ENCODE assay signal across 8 mouse cellular contexts in the genomic region with DNA sequence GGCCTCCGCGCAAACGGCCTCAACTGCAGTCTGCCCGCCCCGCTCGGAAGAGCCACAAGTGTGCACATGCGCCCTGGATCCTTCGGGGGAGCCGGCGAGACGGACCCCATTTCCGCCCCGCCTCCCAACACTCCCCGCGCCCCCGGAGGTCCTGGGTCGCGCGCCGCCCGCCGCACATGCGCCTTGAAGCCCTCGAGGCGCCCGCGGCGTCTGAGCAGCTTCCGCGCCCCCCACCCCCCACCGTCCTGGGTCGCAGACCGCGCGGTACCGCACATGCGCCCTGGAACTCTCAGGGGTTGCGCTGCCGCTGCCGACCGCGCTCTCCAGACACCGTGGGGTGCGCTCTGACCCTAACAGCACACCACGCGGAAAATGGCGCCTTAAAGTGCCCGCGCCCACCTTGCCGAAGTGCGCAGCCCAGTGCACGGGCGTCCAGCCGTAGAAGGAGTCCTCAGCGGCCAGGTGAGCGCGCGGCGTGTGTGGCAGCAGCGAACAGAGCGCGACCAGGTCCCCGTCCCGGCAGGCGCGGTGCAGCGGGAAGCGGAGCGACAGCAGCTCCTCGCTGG. TPM values are rescaled to one million over a fixed set of nuclear protein-coding genes. Genes with fewer than 3 reads are reported as not detected.
DNase-seq lines count a peak whose midpoint lies in the region; ATAC-seq and TF ChIP-seq lines count a peak whose summit lies in the region.

No protein-coding gene starts in this region.

- peak overlapping the region; percentile 74 for H3K4me3 ChIP-seq in gastrocnemius, adult 2 months
- peak overlapping the region; percentile 83 for H3K4me3 ChIP-seq in hindbrain, postnatal 0 days (ENCODE audit: low read length)
- H3K4me3 ChIP-seq in megakaryocyte, embryonic 14.5 days (replicated peaks) = peak overlapping the region; percentile 99

- peak overlapping the region; percentile 94 for H3K27ac ChIP-seq in gastrocnemius, adult 2 months
- peak overlapping the region; percentile 96 for H3K27ac ChIP-seq in hindbrain, postnatal 0 days

- H3K9me3 ChIP-seq in hindbrain, postnatal 0 days (ENCODE audit: low read length) = no peaks in the 10 kb centered on the region
- no peaks in the 10 kb centered on the region for H3K9me3 ChIP-seq in megakaryocyte, embryonic 14.5 days

- no peaks in the 10 kb centered on the region for H3K27me3 ChIP-seq in hindbrain, postnatal 0 days (ENCODE audit: insufficient read depth, low read length)
- H3K27me3 ChIP-seq in megakaryocyte, embryonic 14.5 days (replicated peaks) = no peaks in the 10 kb centered on the region

- H3K9ac ChIP-seq in hindbrain, postnatal 0 days (replicated peaks; ENCODE audit: low read length) = peak overlapping the region; percentile 91

- peaks cover 6% of the 10 kb centered on the region for H3K4me1 ChIP-seq in hindbrain, postnatal 0 days (ENCODE audit: insufficient read depth, low read length)
- peaks cover 43% of the 10 kb centered on the region for H3K4me1 ChIP-seq in megakaryocyte, embryonic 14.5 days

- H3K36me3 ChIP-seq in hindbrain, postnatal 0 days (ENCODE audit: insufficient read depth, low read length) = peaks cover 11% of the 10 kb centered on the region
- peaks cover 30% of the 10 kb centered on the region for H3K36me3 ChIP-seq in megakaryocyte, embryonic 14.5 days (replicated peaks; ENCODE audit: low read length)

- ATAC-seq in hindbrain, postnatal 0 days = peak; percentile 86

- DNase-seq in adipocyte (ENCODE audit: low spot score) = peak; percentile 68
- peak; percentile 78 to 85 for DNase-seq in cerebellum, postnatal 4 days (ENCODE audit: low spot score in 2 of 2)
- peak; percentile 92 for DNase-seq in gastrocnemius, adult 2 months
- DNase-seq in hindbrain, postnatal 0 days (ENCODE audit: low spot score) = peak; percentile 97
- peak; percentile 65 to 81 for DNase-seq in left cerebral cortex, adult 9 months (ENCODE audit: low spot score in 2 of 2)
- DNase-seq in right cerebral cortex, postnatal 14 days = peak; percentile 86
- peak; percentile 79 for DNase-seq in urinary bladder, postnatal 25 days (ENCODE audit: low spot score)

- no peak for TF ChIP-seq CTCF in gastrocnemius, adult 2 months (IDR thresholded peaks at IDR 0.05)
- no peak for TF ChIP-seq CTCF in hindbrain, postnatal 0 days (IDR thresholded peaks at IDR 0.05; ENCODE audit: low read depth)

- WGBS in hindbrain, postnatal 0 days = under 1% methylated on average over 64 of the region's 70 CpGs

- intact Hi-C loops in gastrocnemius, adult 2 months (cut with DNase I) = loop anchor here (5.0 kb wide), 2 partner anchors 57 to 78 kb away; partner anchors contain the start of gene Ing1

- peak overlapping the region; percentile 95 for H3K4me2 ChIP-seq in hindbrain, postnatal 0 days (ENCODE audit: low read depth, low read length)

RNA-seq across cellular contexts. Expression of gene Ankrd10, which starts 0.5 kb away (rescaled TPM):
- 10 to 100 TPM; 15.3 to 16.0 TPM for total RNA-seq in gastrocnemius, adult 2 months (2021)
- 108 and 127 TPM in 2 replicates for total RNA-seq in hindbrain, postnatal 0 days (2014; rRNA removed)
- polyA plus RNA-seq in hindbrain, postnatal 0 days (2015; fragmentation: Nextera tagmentation; extraction: Ambion mirVana) = 62.6 and 66.2 TPM in 2 replicates
- polyA plus RNA-seq in megakaryocyte, embryonic 14.5 days (2012; ENCODE audit: insufficient read depth, low replicate concordance) = 12.2 and 13.2 TPM in 2 replicates

Comparison
In these comparisons a context has a peak if more than half of its experiments do, and no peak if none do; other contexts are left out.
1. Peak in every context shown above with its lines: DNase-seq, ATAC-seq, H3K4me3 ChIP-seq and H3K27ac ChIP-seq.